Mouse (Mus musculus) liver, embryonic 16.5 days (tissue): ENCODE results near the gene Trafd1. TPM values are rescaled to one million over a fixed set of nuclear protein-coding genes. Genes with fewer than 3 reads are reported as not detected.
A peak's percentile ranks its signal among the peaks of the same experiment; 100 is the strongest.

ENCODE experiments used
- ATAC-seq: fragments of 200-750 bp; cut with Nextera tagmentation; 2 replicates; pipeline ENCODE4 v1.8.0; 2017; ENCODE audit warnings: low read depth, mild to moderate bottlenecking, moderate number of reproducible peaks, moderate library complexity
- H3K27ac ChIP-seq: fragments of 300-500 bp; sonication (generic); 2 replicates; pipeline ENCODE4 v1.5.1; 2014; ENCODE audit warnings: mild to moderate bottlenecking, low read length
- H3K27me3 ChIP-seq: fragments of 300-500 bp; sonication (generic); 2 replicates; pipeline ENCODE4 v1.6.1; 2014; ENCODE audit warnings: low read depth, low read length, mixed read lengths; ENCODE audit not compliant: control insufficient read depth, insufficient read depth
- H3K36me3 ChIP-seq: fragments of 300-500 bp; sonication (generic); 2 replicates; pipeline ENCODE4 v1.6.1; 2014; ENCODE audit warnings: mild to moderate bottlenecking; ENCODE audit not compliant: control insufficient read depth, insufficient read depth
- H3K4me1 ChIP-seq: fragments of 300-500 bp; sonication (generic); 2 replicates; pipeline ENCODE4 v1.6.1; 2014; ENCODE audit warnings: low read depth, low read length, mixed read lengths; ENCODE audit not compliant: control insufficient read depth
- H3K4me2 ChIP-seq: fragments of 300-500 bp; sonication (generic); 2 replicates; pipeline ENCODE4 v1.6.1; 2014; ENCODE audit warnings: low read depth, low read length, mixed read lengths
- H3K4me3 ChIP-seq: fragments of 300-500 bp; sonication (generic); 2 replicates; pipeline ENCODE4 v1.5.1; 2014; ENCODE audit warnings: low read depth, mild to moderate bottlenecking, low read length
- H3K9ac ChIP-seq: fragments of 300-500 bp; sonication (generic); 2 replicates; pipeline ENCODE4 v1.6.1; 2014; ENCODE audit warnings: low read depth, low read length
- H3K9me3 ChIP-seq: fragments of 300-500 bp; sonication (generic); replicated peaks from 2 replicates; pipeline ENCODE4 v1.6.1; 2016; ENCODE audit warnings: low read length; ENCODE audit not compliant: control insufficient read depth
- WGBS: fragments of 180-500 bp; shearing (Covaris S2); extraction: QIAGEN DNeasy Blood & Tissue Kit; methylation state at CpG from one replicate; pipeline ENCODE4 v1.1.7; 2014; ENCODE audit not compliant: insufficient replicate concordance; 5-methylcytosine and 5-hydroxymethylcytosine counted together
- polyA plus RNA-seq: library from polyadenylated mRNA; unstranded; fragments of >200 nt; fragmentation: Nextera tagmentation; extraction: Ambion mirVana; gene quantifications from 2 replicates; pipeline ENCODE4 v1.2.1, GENCODE M21; 2015

Trafd1 gene
- polyA plus RNA-seq, 1 experiment from 2014 or later: 24.8 TPM

DNA sequence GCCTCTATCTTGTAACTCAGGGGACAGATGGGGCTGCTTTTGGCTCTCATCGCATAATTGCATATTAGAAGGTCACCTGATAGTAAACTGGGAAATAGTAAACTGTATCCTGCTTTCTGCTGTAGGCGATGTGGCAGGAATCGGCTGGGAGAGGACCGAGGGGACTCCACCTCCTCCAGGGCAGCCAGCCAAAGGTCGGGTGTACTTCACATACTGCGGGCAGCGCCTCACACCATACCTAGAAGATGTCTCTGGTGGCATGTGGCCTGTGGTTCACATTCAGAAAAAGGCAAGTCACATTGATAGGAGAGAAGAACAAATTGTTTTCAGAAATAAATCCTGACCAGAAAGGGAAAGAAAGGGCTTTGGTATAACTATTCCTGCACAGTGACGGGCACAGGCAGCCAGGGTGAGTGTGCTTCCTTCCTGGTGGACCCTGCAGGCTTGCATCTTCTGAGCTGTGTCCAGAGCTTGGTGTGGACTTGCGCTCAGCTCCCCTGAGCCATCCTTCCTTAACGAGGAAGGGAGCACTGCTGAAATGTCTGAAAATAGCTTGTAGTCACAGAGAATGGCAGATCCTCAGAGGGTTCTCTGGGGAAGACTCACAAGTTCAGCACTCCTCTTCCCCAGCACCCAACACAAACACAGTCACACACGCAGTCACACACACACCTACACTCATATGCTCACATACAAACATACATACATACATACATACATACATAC, 55.9 kb downstream of the Trafd1 start:
- WGBS: 71% methylated on average over 11 of the region's 11 CpGs
- no peaks in the 10 kb centered on the region for H3K4me1 ChIP-seq
- no peak overlapping the region; the same call in 1 of the 2 replicates for H3K9ac ChIP-seq
- 0 out of 2 replicates have a peak overlapping the region, but pooled peaks have one; percentile 3 for H3K27ac ChIP-seq
- no peak for ATAC-seq
- peak overlapping the region; percentile 34 for H3K4me3 ChIP-seq
- peak overlapping the region; percentile 11; the same call in 1 of the 2 replicates for H3K4me2 ChIP-seq
- H3K27me3 ChIP-seq: no peaks in the 10 kb centered on the region
- H3K36me3 ChIP-seq: peaks cover 83% of the 10 kb centered on the region
- no peaks in the 10 kb centered on the region for H3K9me3 ChIP-seq

DNA sequence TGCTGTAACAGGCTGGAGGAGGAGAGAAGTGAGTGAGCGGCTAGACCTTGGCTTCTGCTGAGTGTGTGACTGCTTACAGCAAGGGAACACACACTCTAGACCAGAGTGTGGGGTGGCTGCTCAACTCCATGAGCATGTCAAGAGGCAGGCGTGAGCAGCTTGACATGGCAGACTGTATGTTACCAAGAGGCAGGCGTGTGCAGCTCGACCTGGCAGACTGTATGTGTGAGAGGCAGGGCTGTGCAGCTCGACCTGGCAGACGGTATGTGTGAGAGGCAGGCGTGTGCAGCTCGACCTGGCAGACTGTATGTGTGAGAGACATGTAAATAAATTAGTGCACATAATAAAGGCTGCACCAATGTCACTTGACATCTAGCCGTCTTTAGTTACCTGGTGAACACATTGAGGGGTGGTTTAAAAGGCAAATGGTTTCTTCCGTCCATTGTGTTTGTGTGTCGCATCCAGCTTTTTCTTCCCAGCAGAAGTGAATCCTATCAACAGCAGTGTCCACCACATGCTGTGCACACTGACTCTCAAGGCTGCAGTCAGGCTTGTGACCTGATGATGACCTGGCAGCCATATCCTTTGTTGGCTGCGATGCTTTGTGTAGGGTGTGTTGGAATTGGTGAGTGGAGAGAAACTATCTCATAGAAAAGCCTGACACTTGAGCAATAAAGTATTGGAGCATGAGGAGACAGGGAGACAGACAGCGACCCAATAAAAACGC, 59.2 kb downstream of the Trafd1 start:
- Histone ChIP-seq H3K4me3 (no peak overlapping the region), H3K9me3 (no peaks in the 10 kb centered on the region), H3K27me3 (no peaks in the 10 kb centered on the region), H3K36me3 (peaks cover 83% of the 10 kb centered on the region), H3K27ac (no peak overlapping the region), H3K4me2 (no peak overlapping the region), H3K9ac (no peak overlapping the region), H3K4me1 (no peaks in the 10 kb centered on the region)
- ATAC-seq: no peak
- 92% methylated on average over 14 of the region's 14 CpGs for WGBS

Other genes with a start within 250 kb of the Trafd1 start
- gene Ptpn11, start 194.2 kb downstream of the Trafd1 start, polyA plus RNA-seq: 6.6 and 7.0 TPM in 2 replicates
- 278 and 327 TPM in 2 replicates for gene Rpl6, start 181.2 kb downstream of the Trafd1 start, polyA plus RNA-seq
- 8.5 and 8.7 TPM in 2 replicates for gene Hectd4, start 165.4 kb downstream of the Trafd1 start, polyA plus RNA-seq
- gene Naa25, start 12.3 kb upstream of the Trafd1 start, polyA plus RNA-seq: 16.8 and 19.0 TPM in 2 replicates
- gene Tmem116, start 66.3 kb upstream of the Trafd1 start, polyA plus RNA-seq: 0.98 and 1.2 TPM in 2 replicates
- 80.4 and 86.0 TPM in 2 replicates for gene Erp29, start 66.9 kb upstream of the Trafd1 start, polyA plus RNA-seq
- gene Adam1b, start 117.8 kb upstream of the Trafd1 start, polyA plus RNA-seq: not detected in 2 replicates
- gene Adam1a, start 159.8 kb upstream of the Trafd1 start, polyA plus RNA-seq: 0.29 and 0.30 TPM in 2 replicates
- not detected in 2 replicates for gene Gm42878, start 159.8 kb upstream of the Trafd1 start, polyA plus RNA-seq
- 19.2 and 21.3 TPM in 2 replicates for gene Mapkapk5, start 160.3 kb upstream of the Trafd1 start, polyA plus RNA-seq
- gene Aldh2, start 208.2 kb upstream of the Trafd1 start, polyA plus RNA-seq: 216 and 250 TPM in 2 replicates
- gene Acad12, start 233.3 kb upstream of the Trafd1 start, polyA plus RNA-seq: 1.8 and 2.1 TPM in 2 replicates